Mouse (Mus musculus): ENCODE measurements around the gene Slc30a2. TPM values are rescaled to one million over a fixed set of nuclear protein-coding genes. Genes with fewer than 3 reads are reported as not detected.
"Not testable (repeated sequence)": the region's sequence is repeated elsewhere in the genome, so short reads cannot be mapped to it uniquely, and the experiment has no call there.

Gene Slc30a2
- 0.05 TPM in 1 of 2 replicates, not detected in the other for polyA plus RNA-seq (2012; rRNA removed)

DNA sequence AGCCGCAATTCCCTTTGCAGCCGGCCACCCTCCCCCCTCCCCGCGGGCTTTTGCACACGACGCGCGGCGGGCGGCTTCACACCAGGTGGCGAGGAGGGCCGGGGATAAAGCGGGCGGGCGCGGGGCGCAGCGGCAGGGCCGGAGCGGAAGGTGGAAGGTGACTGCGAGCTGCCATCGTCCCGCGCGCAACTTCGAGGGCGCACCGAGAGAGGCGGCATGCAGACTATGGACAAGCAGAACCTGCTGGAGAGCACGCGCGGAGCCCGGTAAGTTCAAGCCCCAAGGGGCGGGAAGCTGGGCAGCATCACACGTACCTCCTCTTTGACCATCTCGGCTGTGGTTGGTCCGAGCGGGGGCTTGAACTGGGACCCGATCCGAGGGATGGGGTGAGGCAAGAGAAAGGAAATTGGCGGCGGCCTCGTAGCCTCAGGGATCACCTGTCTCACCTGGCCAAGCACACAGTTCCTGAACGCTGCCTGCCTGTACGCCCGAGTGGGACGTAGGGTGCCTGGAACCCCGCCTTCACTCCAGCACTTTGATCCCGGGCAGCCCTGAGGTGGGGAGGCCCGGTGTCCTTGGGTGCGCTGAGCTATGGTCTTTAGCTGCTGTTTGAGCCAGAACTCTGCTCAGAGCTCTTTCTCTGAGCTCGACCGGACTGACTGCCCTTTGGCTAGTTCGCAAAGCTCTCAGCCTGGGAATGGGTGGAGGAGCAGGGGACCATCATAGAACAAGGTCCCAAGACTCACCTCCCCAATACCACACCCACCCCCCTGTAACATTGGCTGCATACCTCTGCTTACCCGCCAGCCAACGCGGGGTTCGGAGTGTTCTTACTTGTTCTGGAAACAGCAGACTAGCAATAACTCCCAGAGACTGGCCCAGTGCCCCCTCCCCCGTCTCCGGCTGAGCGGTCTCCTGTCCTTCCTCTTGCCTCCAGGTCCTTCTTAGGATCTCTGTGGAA, at the start of gene Slc30a2:
Slc30a2 (plus strand) TSS at position 111 of the 961 bp plus-strand sequence.
- TF ChIP-seq POLR2A (IDR thresholded peaks at IDR 0.05; ENCODE audit: borderline replicate concordance, extremely low read depth, insufficient read depth, insufficient read length, poor library complexity, severe bottlenecking) = no peak
- no peak for TF ChIP-seq CTCF (IDR thresholded peaks at IDR 0.05; ENCODE audit: borderline replicate concordance, extremely low read depth, insufficient read depth, insufficient read length)
- DNase-seq (ENCODE audit: low read depth) = no peak

DNA sequence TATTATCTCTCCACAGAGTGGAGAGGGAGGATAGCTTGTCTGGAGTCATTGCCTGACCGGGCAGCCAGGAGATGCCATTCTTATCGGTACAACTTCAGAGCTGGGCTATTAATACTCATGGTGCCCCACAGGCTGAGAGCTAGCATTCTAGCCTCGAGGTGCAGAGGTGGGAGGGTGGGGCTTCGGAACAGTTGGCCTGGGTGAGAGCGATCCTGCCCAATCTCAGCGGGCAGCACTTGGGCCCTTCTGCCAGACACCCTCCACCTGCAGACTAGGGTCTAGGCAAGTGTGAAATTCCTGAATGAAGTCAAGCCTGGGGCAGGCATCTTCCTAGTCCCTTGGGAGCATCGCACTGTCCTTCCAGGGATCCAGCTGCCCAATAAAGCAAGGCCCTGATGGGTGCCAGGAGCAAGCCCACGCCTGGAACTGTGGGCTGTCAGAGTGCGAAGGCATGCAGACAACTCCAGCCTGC, 49.3 kb upstream of the Slc30a2 start:
- DNase-seq (ENCODE audit: low read depth) = no peak
- TF ChIP-seq CTCF (IDR thresholded peaks at IDR 0.05; ENCODE audit: borderline replicate concordance, extremely low read depth, insufficient read depth, insufficient read length) (no peak), POLR2A (IDR thresholded peaks at IDR 0.05; ENCODE audit: borderline replicate concordance, extremely low read depth, insufficient read depth, insufficient read length, poor library complexity, severe bottlenecking) (no peak)

DNA sequence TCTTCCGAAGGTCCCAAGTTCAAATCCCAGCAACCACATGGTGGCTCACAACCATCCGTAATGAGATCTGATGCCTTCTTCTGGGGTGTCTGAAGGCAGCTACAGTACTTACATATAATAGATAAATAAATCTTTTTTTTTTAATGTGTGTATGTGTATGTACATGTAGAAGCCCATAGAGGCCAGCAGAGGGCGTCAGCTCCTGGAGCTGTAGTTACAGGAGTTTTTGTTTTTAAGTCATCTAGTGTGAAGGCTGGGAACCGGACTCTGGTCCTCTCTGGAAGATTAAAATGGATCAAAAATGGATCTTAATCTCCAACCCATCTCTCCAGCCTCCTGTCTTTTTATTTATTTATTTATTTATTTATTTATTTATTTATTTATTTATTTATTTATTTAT, 46.9 kb upstream of the Slc30a2 start:
- DNase-seq (ENCODE audit: low read depth) = not testable (repeated sequence)

DNA sequence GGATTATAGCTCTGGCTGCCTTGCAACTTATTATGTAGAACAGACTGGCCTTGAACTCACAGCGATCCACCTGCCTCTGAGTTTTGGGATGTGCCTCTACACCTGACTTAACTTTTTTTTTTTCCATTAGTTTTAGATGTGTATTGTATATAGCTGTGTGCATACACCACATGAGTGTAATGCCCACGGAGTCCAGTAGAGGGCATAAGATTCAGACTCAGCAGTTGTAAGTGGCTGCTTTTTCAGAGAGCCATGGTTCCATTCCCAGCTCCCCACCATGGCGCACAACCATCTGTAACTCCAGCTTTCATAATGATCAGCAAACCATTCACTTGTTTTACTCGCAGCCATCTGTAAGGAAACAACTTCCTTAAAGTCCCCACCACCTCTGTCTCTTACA, 46.5 kb upstream of the Slc30a2 start:
- TF ChIP-seq POLR2A (IDR thresholded peaks at IDR 0.05; ENCODE audit: borderline replicate concordance, extremely low read depth, insufficient read depth, insufficient read length, poor library complexity, severe bottlenecking) (no peak), CTCF (IDR thresholded peaks at IDR 0.05; ENCODE audit: borderline replicate concordance, extremely low read depth, insufficient read depth, insufficient read length) (peak; percentile 14; the same call in 1 of the 2 replicates)
- no peak for DNase-seq (ENCODE audit: low read depth)

DNA sequence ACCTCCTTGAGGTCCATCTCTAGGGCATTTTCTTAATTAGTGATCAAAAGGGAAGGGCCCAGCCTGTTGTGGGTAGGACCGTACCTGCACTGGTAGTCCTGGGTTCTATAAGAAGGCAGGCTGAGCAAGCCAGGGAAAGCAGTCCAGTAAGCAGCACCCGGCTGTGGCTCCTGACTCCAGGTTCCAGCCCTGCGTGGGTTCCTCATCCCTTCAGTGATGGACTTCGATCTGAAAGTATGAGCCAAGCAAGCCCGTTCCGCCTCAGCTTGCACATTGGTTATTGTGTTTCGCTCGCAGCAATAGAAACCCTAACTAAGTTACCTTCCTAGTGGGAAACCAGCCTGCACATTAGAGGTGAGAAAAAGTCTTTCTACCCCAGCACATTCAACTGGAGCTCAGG, 45.6 kb upstream of the Slc30a2 start:
- no peak for DNase-seq (ENCODE audit: low read depth)
- TF ChIP-seq CTCF (IDR thresholded peaks at IDR 0.05; ENCODE audit: borderline replicate concordance, extremely low read depth, insufficient read depth, insufficient read length) (no peak), POLR2A (IDR thresholded peaks at IDR 0.05; ENCODE audit: borderline replicate concordance, extremely low read depth, insufficient read depth, insufficient read length, poor library complexity, severe bottlenecking) (no peak)

DNA sequence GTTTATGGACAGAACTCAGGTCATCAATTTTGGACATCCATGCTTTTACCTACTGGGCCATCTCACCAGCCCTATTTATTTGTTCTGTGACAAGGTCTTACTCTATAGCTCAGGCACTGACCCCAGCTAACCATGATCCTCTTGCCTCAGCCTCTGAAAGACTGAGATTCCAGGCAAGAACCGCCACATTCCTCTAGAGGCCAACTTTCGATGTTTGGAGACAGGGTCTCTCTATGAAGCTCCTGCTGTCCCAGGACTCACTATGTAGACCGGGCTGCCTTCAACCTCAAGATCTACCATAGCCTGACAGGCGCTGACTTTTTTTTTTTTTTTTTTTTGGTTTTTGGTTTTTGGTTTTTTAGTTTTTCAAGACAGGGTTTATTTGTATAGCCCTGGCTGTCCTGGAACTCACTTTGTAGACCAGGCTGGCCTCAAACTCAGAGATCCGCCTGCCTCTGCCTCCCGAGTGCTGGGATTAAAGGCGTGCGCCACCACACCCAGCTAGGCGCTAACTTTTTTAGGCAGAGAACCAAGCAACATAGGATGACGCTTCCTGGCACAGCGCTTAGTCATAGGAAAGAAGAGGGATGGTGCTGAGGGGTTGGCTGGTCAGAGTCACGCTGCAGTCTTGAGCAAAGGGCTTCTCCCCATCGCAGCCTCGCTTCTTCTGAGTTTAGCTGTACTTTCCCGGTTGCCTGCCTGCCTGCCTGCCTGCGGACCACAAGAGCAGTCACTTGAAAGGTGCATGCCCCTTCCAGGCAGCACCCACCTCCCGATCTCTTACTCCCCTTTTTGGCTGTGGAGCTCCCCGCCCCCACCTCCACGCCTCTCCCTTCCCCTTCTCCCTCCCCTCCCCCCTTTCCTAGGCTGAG, 44.1 kb upstream of the Slc30a2 start:
- DNase-seq (ENCODE audit: low read depth) = no peak
- no peak for TF ChIP-seq CTCF (IDR thresholded peaks at IDR 0.05; ENCODE audit: borderline replicate concordance, extremely low read depth, insufficient read depth, insufficient read length)
- no peak for TF ChIP-seq POLR2A (IDR thresholded peaks at IDR 0.05; ENCODE audit: borderline replicate concordance, extremely low read depth, insufficient read depth, insufficient read length, poor library complexity, severe bottlenecking)

DNA sequence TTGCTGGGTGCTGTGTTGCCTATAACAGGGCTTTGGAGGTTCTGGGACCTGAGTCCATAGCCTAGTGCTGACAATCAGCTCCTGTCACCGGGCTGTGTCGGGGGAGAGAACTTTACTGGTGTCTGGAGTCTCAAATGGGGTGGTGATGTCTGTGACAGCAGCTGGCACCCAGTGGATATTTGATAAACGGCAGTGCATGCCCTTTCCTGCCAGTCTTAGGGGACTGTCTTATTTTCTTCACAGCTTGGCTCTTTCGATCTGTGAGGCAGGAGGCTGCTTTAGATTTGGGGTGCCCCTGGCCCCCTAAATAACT, 43.5 kb upstream of the Slc30a2 start:
- DNase-seq (ENCODE audit: low read depth) = no peak
- TF ChIP-seq CTCF (IDR thresholded peaks at IDR 0.05; ENCODE audit: borderline replicate concordance, extremely low read depth, insufficient read depth, insufficient read length) (no peak), POLR2A (IDR thresholded peaks at IDR 0.05; ENCODE audit: borderline replicate concordance, extremely low read depth, insufficient read depth, insufficient read length, poor library complexity, severe bottlenecking) (no peak)

DNA sequence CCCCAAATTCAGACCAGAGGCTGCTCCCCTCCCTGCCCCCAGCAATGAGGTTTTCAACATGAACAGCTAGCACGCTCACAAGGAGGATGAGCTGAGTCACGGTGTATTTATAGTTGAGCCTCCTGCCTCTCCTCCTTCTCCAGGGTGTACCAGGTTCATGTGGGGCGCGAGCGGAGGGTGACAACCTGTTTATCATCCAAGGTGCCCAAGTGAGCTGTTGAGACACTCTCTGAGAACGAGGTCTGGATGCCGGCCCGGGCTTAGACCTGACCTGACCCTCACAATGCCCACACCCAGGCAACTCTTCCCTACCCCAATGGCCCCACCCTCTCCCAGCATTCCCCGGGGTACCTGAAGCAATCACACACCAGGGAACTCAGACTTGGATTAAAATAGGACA, 42.7 kb upstream of the Slc30a2 start:
- no peak for DNase-seq (ENCODE audit: low read depth)
- no peak for TF ChIP-seq POLR2A (IDR thresholded peaks at IDR 0.05; ENCODE audit: borderline replicate concordance, extremely low read depth, insufficient read depth, insufficient read length, poor library complexity, severe bottlenecking)
- TF ChIP-seq CTCF (IDR thresholded peaks at IDR 0.05; ENCODE audit: borderline replicate concordance, extremely low read depth, insufficient read depth, insufficient read length) = no peak

DNA sequence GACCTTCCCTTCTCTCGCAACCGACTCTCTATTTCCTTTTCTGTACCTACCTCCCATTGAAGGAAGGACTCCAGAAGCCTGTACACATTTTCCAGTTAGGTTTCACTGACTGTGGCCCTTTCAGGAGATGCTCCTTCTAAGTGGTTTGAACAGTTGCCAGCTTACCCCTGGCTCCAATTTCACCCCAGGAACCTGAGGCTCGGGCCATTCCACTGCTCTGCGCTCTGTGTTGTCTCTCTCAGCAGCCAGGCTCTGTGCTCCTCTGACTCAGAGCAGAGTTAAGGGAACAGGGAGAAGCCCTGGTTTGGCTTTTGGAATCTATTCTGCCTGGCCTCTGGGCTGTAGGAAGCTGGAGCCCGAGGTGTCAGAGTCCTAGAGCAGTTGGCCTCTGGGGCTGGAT, 40.9 kb upstream of the Slc30a2 start:
- no peak for DNase-seq (ENCODE audit: low read depth)
- TF ChIP-seq CTCF (IDR thresholded peaks at IDR 0.05; ENCODE audit: borderline replicate concordance, extremely low read depth, insufficient read depth, insufficient read length) (no peak), POLR2A (IDR thresholded peaks at IDR 0.05; ENCODE audit: borderline replicate concordance, extremely low read depth, insufficient read depth, insufficient read length, poor library complexity, severe bottlenecking) (no peak)

DNA sequence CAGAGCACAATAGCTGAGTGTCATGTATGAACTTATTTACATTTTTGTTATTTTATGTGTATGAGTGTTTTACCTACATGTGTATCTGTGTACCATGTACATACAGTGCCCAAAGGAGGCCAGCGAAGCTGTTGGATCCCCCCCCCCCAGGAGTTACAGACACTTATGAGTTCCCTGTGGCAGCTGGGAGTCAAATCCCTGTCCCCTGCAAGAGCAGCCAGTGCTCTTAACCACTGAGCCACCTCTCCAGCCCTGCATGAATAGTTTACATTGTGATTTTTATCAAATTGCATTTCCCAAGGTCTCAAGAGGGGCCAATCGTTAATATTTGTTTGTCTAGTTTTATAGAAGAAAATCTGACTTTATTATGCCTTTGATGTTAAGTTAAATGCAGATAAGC, 36.0 kb upstream of the Slc30a2 start:
- DNase-seq (ENCODE audit: low read depth) = no peak
- TF ChIP-seq POLR2A (IDR thresholded peaks at IDR 0.05; ENCODE audit: borderline replicate concordance, extremely low read depth, insufficient read depth, insufficient read length, poor library complexity, severe bottlenecking) = no peak
- TF ChIP-seq CTCF (IDR thresholded peaks at IDR 0.05; ENCODE audit: borderline replicate concordance, extremely low read depth, insufficient read depth, insufficient read length) = no peak

DNA sequence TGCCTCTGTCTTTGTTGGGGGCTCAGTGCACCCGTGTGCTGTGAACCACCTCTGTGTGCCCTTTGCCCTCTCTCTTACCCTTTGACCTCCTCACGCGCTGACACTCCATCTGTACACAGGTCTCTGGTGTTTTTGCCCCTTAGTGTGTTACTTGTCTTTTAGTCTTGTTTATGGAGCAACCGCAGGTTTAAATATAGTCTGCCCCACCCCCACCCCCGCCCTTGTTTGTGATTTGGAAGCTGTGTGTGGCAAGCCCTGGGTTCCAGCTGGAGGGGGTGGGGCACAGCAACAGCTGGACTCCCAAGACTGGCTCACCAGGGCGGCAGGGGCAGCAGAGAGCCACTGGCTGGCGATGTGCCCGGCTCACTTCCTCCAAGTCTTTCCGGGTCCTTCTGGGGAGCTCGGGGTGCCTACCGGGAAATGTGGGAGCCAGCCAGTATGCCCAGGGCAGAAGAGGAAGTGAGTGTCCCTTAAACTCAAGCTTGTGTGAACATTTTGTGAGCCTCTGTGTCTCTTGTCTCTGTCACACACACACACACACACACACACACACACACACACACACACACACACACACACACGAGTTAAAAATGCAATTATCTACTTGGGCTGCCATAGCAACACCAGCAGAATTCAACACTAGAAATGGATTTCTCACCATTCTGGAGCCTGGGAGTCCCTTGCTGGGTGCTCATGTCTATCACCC, 35.5 kb upstream of the Slc30a2 start:
- peak; percentile 44 for TF ChIP-seq CTCF (IDR thresholded peaks at IDR 0.05; ENCODE audit: borderline replicate concordance, extremely low read depth, insufficient read depth, insufficient read length)
- TF ChIP-seq POLR2A (IDR thresholded peaks at IDR 0.05; ENCODE audit: borderline replicate concordance, extremely low read depth, insufficient read depth, insufficient read length, poor library complexity, severe bottlenecking) = no peak
- DNase-seq (ENCODE audit: low read depth) = peak; percentile 76
